Mouse (Mus musculus) hindbrain, postnatal 0 days (tissue): ENCODE measurements at regions not wholly inside any gene's neighbourhood (a gene's known extent, or its start where the extent isn't known, plus 50 kb on each side); places are given as distances from the start of the nearest gene placed in this dataset.

Experiments
- ATAC-seq: fragments of 200-750 bp; cut with Nextera tagmentation; 2 replicates; pipeline ENCODE4 v1.8.0; 2017; ENCODE audit warnings: mild to moderate bottlenecking, moderate TSS enrichment, moderate library complexity
- DNase-seq: peaks from one replicate; pipeline ENCODE4 v3.0.0-alpha.2; 2015; ENCODE audit warnings: low spot score
- H3K27ac ChIP-seq: fragments of 300-500 bp; sonication (generic); 2 replicates; pipeline ENCODE4 v1.5.1; 2014; ENCODE audit warnings: mild to moderate bottlenecking
- H3K27me3 ChIP-seq: fragments of 300-500 bp; sonication (generic); 2 replicates; pipeline ENCODE4 v1.6.1; 2014; ENCODE audit warnings: low read length, mixed read lengths; ENCODE audit not compliant: insufficient read depth
- H3K36me3 ChIP-seq: fragments of 300-500 bp; sonication (generic); 2 replicates; pipeline ENCODE4 v1.6.1; 2014; ENCODE audit warnings: low read length, mixed read lengths; ENCODE audit not compliant: insufficient read depth
- H3K4me1 ChIP-seq: fragments of 300-500 bp; sonication (generic); 2 replicates; pipeline ENCODE4 v1.6.1; 2014; ENCODE audit warnings: antibody characterized with exemption, low read length, mixed read lengths; ENCODE audit not compliant: insufficient read depth
- H3K4me2 ChIP-seq: fragments of 300-500 bp; sonication (generic); 2 replicates; pipeline ENCODE4 v1.6.1; 2014; ENCODE audit warnings: low read depth, mild to moderate bottlenecking, low read length, moderate library complexity, mixed read lengths
- H3K4me3 ChIP-seq: fragments of 300-500 bp; sonication (generic); 2 replicates; pipeline ENCODE4 v1.5.1; 2014; ENCODE audit warnings: low read length
- H3K9ac ChIP-seq: fragments of 300-500 bp; sonication (generic); replicated peaks from 2 replicates; pipeline ENCODE4 v1.6.1; 2014; ENCODE audit warnings: mild to moderate bottlenecking, low read length, moderate library complexity, mixed read lengths
- H3K9me3 ChIP-seq: fragments of 300-500 bp; sonication (generic); 2 replicates; pipeline ENCODE4 v1.6.1; 2016; ENCODE audit warnings: low read length, mixed read lengths
- CTCF ChIP-seq: IDR thresholded peaks from 2 replicates; pipeline ENCODE4 v1.5.1; 2016; ENCODE audit warnings: antibody characterized with exemption, control low read depth, low read depth
- WGBS: fragments of 180-500 bp; shearing (Covaris S2); extraction: QIAGEN DNeasy Blood & Tissue Kit; methylation state at CpG from one replicate; pipeline ENCODE4 v1.1.7; 2014; 5-methylcytosine and 5-hydroxymethylcytosine counted together

- WGBS = 42% methylated on average over 1 of the region's 1 CpGs
- no peak overlapping the region for H3K27ac ChIP-seq
- no peak for TF ChIP-seq CTCF
- H3K4me1 ChIP-seq = no peaks in the 10 kb centered on the region
- no peaks in the 10 kb centered on the region for H3K9me3 ChIP-seq
- no peaks in the 10 kb centered on the region for H3K36me3 ChIP-seq
- no peak overlapping the region for H3K4me2 ChIP-seq
- H3K27me3 ChIP-seq = no peaks in the 10 kb centered on the region
- no peak for DNase-seq
- H3K4me3 ChIP-seq = no peak overlapping the region
- no peak overlapping the region for H3K9ac ChIP-seq
- ATAC-seq = no peak
Observed at GRCm38 (mm10) chr7:117926396-117926795, 189.6 kb downstream of the Rps15a start.

- no peak overlapping the region for H3K27ac ChIP-seq
- ATAC-seq (no peak), DNase-seq (no peak)
- H3K4me1 ChIP-seq = no peaks in the 10 kb centered on the region
- no peaks in the 10 kb centered on the region for H3K9me3 ChIP-seq
- H3K27me3 ChIP-seq = no peaks in the 10 kb centered on the region
- H3K36me3 ChIP-seq = no peaks in the 10 kb centered on the region
- no peak overlapping the region for H3K4me3 ChIP-seq
- no peak overlapping the region for H3K4me2 ChIP-seq
- H3K9ac ChIP-seq = no peak overlapping the region
- no peak for TF ChIP-seq CTCF
Observed at GRCm38 (mm10) chr7:117922270-117922669, 193.7 kb downstream of the Rps15a start.

DNA sequence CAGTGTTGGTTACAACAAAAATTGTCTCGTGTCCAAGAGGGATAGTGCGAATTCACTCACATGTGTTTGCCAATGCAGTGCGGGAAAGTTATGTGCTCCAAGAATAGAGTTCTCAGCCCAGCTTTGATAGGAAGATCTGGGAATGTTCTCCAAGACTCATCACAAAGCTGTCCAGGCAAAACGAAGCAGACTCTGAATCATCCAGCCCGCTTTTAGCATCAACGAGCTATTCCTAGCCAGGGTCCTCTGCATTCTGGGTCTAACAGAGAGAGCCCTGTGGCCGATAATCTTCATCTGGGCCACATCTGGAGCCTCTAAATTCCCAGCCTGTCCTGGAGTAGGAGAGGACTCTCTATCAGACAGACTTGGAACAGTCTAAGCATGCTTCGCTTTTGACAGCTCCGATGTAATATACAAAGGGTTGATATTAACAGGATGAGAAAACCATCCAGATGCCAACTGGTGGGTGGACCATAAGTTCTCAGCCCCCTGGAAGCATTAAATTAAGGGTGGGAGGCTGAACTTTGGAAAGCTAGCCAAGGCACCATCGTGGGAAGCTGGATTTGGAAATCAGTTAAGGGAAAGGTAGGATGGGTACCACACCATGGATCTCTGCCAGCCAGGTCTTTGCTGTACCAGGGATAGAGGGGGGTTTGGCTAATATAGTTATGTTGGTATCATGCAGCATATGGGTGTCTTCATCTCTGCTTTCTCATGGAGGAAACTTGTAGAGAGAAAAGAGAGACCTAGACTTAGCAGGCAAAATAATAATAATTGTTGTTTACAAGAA, 197.6 kb downstream of the Rps15a start:
- H3K4me2 ChIP-seq = no peak overlapping the region
- no peak for DNase-seq
- H3K9ac ChIP-seq = no peak overlapping the region
- H3K27ac ChIP-seq = no peak overlapping the region
- no peak for ATAC-seq
- 92% methylated on average over 10 of the region's 10 CpGs for WGBS
- no peaks in the 10 kb centered on the region for H3K36me3 ChIP-seq
- no peak for TF ChIP-seq CTCF
- H3K4me1 ChIP-seq = peaks cover 5% of the 10 kb centered on the region; the same call in 1 of the 2 replicates
- H3K27me3 ChIP-seq = no peaks in the 10 kb centered on the region
- H3K9me3 ChIP-seq = no peaks in the 10 kb centered on the region
- H3K4me3 ChIP-seq = no peak overlapping the region

- no peak for TF ChIP-seq CTCF
- H3K4me3 ChIP-seq = no peak overlapping the region
- no peaks in the 10 kb centered on the region for H3K36me3 ChIP-seq
- H3K4me2 ChIP-seq = no peak overlapping the region
- H3K27ac ChIP-seq = no peak overlapping the region
- H3K27me3 ChIP-seq = no peaks in the 10 kb centered on the region
- H3K9ac ChIP-seq = no peak overlapping the region
- peaks cover 5% of the 10 kb centered on the region; the same call in 1 of the 2 replicates for H3K4me1 ChIP-seq
- 86% methylated on average over 6 of the region's 6 CpGs for WGBS
- ATAC-seq (no peak), DNase-seq (no peak)
- no peaks in the 10 kb centered on the region for H3K9me3 ChIP-seq
Observed at GRCm38 (mm10) chr7:117916915-117917314, 199.1 kb downstream of the Rps15a start.

- H3K27ac ChIP-seq = no peak overlapping the region
- no peaks in the 10 kb centered on the region for H3K27me3 ChIP-seq
- DNase-seq (no peak), ATAC-seq (no peak)
- no peaks in the 10 kb centered on the region for H3K9me3 ChIP-seq
- H3K4me3 ChIP-seq = no peak overlapping the region
- 92% methylated on average over 3 of the region's 3 CpGs for WGBS
- H3K4me1 ChIP-seq = peaks cover 5% of the 10 kb centered on the region; the same call in 1 of the 2 replicates
- no peak overlapping the region for H3K4me2 ChIP-seq
- H3K9ac ChIP-seq = no peak overlapping the region
- no peak for TF ChIP-seq CTCF
- H3K36me3 ChIP-seq = no peaks in the 10 kb centered on the region
Observed at GRCm38 (mm10) chr7:117912453-117912852, 203.5 kb downstream of the Rps15a start.

DNA sequence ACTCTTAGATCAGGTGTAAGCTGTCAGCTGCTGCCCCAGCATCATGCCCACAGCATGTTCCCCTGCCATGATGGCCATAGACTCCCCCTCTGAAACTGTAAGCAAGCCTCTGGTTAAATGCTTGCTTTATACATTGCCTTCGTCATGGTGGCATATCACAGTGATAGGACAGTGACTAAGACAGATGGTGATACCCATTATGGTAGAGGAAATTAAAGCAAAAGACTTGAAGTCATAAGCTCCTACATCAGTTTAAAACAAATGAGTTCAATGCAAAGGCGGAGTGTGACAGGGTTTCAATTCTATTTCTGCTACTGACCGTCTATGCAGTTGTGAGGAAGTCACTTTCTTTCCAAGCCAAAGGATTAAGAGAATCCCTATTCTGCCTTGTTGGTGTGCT, 204.9 kb downstream of the Rps15a start:
- H3K4me1 ChIP-seq = peaks cover 5% of the 10 kb centered on the region; the same call in 1 of the 2 replicates
- no peak overlapping the region for H3K27ac ChIP-seq
- H3K9me3 ChIP-seq = no peaks in the 10 kb centered on the region
- no peak overlapping the region for H3K4me2 ChIP-seq
- WGBS = 91% methylated on average over 3 of the region's 3 CpGs
- no peaks in the 10 kb centered on the region for H3K36me3 ChIP-seq
- no peak for ATAC-seq
- no peak overlapping the region for H3K4me3 ChIP-seq
- no peak overlapping the region for H3K9ac ChIP-seq
- no peaks in the 10 kb centered on the region for H3K27me3 ChIP-seq
- TF ChIP-seq CTCF = no peak
- no peak for DNase-seq

DNA sequence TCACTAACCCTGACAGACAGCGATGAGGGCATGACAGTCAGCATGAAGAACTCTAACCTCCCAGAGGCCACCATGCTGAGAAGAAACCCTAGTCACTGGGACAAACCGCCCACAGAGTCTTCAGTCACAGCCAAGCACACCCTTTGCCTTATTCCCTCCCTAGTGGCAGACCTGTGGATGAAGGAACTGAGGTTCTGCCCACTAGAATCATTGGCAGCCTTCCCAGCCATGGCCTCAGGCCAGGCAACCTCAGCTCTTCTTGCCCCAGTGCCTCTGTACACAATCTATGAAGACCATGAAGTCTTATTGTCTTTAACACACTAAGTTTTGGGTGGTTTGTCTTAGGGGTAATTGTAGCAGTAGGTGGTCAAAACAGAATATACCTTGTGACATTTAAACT, 219.5 kb downstream of the Rps15a start:
- no peaks in the 10 kb centered on the region for H3K36me3 ChIP-seq
- DNase-seq (peak; percentile 65), ATAC-seq (no peak)
- TF ChIP-seq CTCF = 0 out of 2 replicates have a peak, but pooled peaks have one; percentile 14
- no peak overlapping the region for H3K4me2 ChIP-seq
- H3K9ac ChIP-seq = no peak overlapping the region
- H3K4me3 ChIP-seq = no peak overlapping the region
- no peaks in the 10 kb centered on the region for H3K9me3 ChIP-seq
- H3K27me3 ChIP-seq = no peaks in the 10 kb centered on the region
- 63% methylated on average over 2 of the region's 2 CpGs for WGBS
- no peaks in the 10 kb centered on the region for H3K4me1 ChIP-seq
- H3K27ac ChIP-seq = no peak overlapping the region
